Mouse (Mus musculus) erythroblast, adult 5-6 weeks (primary cell): ENCODE results near the gene A1bg. TPM values are rescaled to one million over a fixed set of nuclear protein-coding genes. Genes with fewer than 3 reads are reported as not detected.

Source experiments
- ATAC-seq: replicated peaks from 2 replicates; pipeline ENCODE4 v1.8.0; 2016; ENCODE audit warnings: moderate number of reproducible peaks, mild to moderate bottlenecking, moderate TSS enrichment, inconsistent platforms; ENCODE audit not compliant: poor library complexity, low FRiP score, severe bottlenecking
- total RNA-seq, 2 experiments: library from RNA; stranded (forward) in 1 of 2; stranded (reverse) in 1 of 2; fragments of 150-400 nt in 1 of 2; fragments of 200-764, 138-1000 nt in 1 of 2; gene quantifications; 2 replicates each; pipeline versions ENCODE4 v1.2.3 to v1.2.4; 2015 to 2017; ENCODE audit warnings: low replicate concordance in 2 of 2

The A1bg gene
- total RNA-seq (2015; ENCODE audit: low replicate concordance) (not detected in 2 replicates), total RNA-seq (2017; ENCODE audit: low replicate concordance) (not detected in 2 replicates)

DNA sequence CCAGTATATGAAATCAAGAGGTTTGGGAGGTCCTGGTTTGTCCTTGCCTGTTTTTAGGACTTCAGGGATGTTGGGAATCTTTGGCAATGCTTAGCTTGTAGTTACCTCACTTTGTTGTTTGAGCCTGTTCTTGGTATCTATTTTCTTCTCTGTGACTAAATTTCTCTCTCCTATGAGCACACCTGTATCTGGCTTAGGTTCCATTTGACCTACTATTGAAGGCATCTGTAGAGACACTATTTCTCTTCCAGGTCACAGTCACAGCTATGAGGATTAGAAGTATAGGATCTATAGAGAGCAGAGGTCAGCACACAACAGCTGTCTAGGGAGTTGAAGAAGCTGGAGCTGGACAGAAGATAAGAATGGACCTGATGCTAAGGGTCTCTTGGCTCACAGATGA lies at the start of gene A1bg:
Gene A1bg, minus strand, starts transcription at position 101 of the 400 bp plus-strand sequence.
- ATAC-seq, result no peak

DNA sequence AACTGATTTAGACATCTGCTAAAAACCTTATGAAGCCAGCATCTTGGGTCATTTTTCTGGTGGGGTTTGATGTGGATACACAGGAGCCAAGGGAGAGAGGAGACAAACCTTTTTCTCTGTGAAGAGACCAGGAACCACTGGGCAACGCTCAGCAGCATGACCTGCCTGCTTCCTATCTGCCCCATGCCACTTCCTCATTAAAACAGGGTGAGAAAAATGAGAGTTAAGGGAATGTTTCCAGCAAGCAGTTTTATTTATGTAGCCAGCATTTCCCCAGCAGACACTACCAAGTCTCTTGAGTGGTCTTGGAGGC lies 45.7 kb upstream of the A1bg start:
- ATAC-seq, result no peak

DNA sequence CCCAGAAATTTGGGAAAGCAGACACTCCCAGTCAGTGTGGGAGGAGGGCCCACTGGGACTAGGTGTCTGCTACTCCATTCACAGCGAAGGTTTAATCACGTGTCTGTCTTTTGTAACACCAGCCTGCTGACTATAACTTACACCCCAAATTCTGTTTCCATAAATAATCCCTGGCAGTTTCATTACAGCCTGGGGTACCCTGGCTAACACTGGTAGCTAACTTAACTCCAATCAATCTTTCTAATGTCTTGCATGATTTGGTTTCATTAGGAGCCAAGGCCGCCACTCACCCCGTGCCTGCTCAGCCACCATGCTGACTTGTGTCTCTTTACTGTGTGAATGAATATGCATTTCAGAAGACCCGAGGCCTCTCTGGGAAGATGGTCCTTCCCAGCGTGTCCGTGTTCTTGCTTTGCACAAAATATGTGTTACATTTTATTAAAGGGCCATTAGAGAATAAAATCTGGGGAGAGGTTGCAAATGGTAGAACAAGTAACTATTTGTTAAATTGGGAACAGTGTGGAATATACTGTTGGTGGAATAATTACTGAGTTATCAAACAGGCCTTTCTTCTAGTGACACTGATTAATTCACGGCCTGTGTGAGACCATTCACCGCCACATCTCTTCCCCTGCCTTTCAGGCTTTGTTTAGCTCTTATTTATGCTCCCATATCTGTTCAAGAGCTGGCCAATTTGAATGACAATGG lies 45.2 kb upstream of the A1bg start:
- no peak for ATAC-seq

DNA sequence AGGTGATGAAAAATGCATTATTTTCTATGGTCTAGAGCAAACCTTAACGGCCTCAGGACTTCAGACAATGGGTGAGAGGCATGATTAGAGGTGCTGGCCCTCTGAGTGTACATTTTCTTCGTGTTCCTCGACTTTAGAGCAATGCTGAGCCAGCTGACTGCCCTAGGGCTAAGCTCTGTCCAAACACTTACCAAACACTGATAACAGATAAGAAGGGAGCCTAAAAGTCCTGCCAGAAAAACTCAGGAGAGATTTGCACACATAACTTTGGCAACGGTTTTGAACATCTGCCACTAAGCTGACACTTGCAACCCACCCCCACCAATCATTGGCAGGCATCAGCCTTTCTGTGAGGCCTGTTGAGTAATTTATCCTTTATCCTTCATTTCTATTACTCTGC lies 2.9 kb upstream of the A1bg start:
- ATAC-seq, result no peak

DNA sequence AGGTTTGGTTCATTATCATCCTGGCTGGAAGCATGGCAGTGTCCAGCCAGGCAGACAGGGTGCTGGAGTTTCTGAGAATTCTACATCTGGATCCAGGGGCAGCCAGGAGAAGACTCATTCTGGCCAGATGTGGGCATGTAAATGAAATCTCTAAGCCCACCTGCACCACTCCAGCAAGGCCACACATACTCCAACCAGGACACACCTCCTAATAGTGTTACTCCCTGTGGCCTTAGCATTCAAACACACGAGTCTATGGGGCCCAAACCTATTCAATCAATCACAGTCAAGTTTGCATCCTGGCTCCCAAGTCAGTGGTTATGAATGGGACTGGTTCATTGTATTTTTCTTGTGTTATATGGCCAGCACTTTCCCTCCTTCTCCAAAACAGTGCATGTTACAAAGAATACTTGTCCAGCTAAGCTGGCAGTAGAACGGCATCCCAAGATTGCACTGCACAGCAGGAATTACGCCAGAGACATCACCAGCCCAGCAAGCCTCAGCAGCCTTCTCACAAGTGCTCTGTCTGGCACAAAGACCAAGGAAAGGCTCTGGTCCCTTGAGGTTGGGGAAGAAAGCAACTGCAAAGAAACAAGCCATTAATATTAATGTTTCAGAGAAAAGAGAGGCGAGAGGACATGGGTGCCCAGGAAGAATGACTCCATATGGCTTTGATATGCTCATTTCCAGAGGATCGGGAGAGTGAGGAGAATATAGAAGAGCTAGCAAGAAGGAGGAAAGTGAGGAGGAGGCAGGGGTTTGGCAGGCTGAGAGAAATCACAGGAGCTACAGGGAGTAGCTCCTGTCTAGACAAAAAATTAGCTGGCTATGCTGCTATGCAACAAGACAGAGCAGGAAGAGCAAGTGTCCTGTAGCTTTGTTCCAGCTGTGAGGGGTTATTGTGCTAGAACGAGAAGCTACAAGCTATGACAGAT lies 18.8 kb downstream of the A1bg start:
- ATAC-seq, result no peak

DNA sequence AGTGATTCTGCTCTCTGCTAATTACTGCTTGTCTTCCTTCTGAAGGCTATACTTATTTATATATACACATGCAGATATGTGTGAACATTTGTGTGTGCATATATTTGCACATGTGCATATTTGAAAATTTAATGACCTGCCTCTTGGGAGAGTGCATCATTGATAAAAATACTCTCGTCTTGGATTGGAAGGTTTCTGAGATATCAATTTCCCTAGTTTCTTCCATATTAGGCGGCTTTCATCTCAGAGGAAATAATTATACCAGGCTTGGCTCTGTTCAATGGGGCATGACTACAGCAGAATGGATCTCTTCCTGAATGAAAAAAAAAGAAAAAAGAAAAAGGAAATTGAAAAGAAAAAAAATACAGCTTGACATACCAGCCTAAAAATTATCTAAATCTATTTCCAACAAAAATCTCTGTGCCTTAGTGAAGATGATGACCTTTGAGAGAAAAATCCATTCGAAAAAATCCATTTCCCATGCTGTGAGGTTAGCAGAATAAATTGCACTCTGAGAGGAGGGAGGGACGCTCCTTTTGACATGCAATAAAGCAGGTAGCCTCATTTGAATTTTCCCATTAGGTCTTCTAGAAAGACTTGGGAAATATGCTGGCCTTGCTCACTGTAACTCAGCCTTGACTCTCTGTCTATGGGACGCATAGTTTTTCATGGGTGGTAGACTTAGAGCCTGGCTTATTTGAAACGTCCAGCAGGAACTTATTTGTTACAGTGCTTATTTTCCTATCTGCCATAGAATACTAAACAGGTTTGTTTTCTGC lies 24.4 kb downstream of the A1bg start:
- ATAC-seq, result no peak

DNA sequence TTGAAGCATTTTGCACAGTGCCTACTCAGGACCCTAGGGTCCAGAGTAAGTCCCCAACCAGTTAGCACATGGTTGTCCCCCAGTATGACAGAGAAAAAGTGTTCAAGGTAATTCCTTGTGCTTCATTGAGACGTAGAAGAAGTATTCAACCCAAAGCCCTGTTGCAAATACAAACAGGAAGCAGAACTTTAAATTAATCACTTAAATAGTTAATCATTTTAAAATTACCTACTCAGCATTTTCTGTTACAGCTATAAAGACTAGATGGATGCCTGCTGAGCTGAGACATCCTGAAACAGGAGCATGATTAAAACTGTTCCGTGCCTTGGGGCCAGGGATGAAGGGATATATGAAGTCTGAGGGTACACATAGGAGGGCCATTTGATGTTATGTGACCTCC lies 26.8 kb downstream of the A1bg start:
- ATAC-seq, result no peak

DNA sequence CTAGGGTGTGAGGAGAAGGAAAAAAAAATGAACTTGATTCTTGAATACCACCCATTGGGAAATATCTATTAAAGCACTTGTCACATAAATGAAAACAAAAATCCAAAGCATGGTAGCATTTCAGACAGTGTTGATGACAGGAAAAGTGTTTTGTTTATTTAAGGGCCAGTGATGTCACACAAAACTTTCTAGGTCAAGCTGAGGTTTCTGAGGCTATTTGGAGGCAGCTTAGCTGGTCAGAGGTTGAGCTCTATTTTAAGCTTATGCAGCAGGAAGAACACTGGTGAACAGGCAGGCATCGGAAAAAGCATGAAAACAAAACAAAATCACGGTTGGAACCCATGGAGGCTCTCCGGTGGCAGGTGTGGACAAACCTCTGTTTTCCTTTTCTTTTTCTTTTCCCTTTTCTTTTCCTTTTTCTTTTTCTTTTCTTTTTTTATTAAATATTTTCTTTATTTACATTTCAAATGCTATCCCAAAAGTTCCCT lies 29.8 kb downstream of the A1bg start:
- ATAC-seq, result no peak

DNA sequence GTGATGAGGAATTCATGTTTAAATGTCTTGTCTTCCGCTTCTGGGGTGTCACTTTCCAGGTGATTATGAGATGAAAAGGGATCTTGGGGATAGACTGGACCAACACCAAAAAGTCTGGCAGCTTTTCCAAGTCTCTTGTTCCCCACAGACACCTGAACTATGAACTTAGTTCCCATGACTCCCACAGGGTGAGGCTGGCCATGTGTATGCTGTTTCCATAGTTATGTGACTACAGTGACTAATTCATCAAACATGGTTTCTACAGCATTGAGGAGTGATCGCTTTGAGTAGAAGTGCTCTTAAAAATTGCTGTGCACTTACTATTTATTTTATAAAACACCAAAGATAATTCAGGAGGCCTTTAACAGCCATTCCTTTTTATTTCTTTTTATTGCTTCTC lies 34.1 kb downstream of the A1bg start:
- no peak for ATAC-seq

DNA sequence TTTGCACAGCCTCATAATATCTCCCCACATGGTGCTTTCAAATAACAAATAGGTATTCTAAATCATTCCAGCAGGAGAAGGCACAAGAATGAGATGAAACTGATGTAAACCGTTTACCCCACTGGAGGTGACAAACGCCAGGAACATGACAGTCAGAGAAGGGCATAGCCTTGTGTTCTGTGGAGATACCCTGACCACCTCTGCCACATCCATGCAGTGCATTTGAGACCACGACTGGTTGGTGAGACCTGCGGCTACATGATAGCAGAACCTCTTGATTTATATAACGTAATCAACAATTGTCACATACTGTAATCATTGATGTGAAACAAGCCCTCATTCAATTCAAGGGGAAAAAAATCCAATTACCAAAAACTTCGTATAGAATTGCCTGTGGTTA lies 47.1 kb downstream of the A1bg start:
- ATAC-seq, result no peak

DNA sequence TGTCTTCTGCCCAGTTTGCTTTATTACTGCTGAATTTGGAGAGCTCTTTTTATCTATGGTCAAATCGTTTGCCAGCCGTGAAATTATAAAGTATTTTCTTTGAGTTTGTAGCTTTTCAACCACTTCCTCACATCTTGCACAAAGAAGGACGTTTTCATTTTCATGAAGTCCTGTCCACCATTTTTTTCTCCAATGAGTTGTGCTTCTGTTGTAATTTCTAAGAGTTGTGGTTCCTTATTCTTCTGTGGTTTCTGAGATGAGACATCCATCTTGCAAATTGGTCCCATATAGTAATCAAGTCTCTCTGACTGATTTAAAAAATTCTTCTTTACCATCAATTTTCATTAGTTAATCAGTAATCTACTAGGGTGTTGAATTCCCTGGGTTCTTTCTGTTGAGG lies 60.4 kb downstream of the A1bg start:
- no peak for ATAC-seq

DNA sequence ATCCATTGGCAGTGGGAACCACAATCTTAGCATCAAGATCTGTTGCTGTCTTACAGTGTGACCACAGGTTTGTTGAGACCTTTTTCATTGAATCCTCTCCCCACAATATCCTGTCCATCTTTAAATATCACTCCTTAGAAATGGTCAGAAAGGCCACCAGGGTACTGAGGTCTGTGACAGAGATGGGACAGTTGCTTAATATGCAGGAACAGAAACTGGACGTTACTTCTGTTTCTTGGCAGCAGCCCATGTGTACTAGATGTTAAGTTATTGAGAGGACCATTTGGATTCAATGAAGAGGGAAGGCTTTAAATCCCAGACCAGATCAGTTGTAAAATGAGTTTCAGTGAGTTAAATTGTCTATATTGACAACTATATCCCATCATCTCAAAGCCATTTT lies 67.7 kb downstream of the A1bg start:
- ATAC-seq, result no peak

DNA sequence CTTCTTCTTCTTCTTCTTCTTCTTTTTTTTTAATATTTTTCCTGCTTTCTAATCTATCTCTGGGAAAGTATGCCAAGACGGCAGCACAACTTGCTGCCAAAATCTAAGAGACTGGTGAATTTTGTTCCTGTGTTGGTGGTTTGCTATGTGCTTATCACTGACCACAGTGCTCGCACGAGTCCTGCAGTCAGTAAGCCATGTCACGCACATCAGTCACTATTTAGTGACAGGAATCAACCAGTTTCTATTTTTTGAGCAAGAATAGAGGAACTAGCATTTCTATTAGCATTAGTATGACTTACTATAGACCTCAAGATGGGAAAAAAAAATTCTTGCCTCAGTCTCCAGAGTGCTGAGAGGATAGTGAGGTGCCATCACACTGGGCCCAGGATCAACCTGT lies 68.7 kb downstream of the A1bg start:
- no peak for ATAC-seq

DNA sequence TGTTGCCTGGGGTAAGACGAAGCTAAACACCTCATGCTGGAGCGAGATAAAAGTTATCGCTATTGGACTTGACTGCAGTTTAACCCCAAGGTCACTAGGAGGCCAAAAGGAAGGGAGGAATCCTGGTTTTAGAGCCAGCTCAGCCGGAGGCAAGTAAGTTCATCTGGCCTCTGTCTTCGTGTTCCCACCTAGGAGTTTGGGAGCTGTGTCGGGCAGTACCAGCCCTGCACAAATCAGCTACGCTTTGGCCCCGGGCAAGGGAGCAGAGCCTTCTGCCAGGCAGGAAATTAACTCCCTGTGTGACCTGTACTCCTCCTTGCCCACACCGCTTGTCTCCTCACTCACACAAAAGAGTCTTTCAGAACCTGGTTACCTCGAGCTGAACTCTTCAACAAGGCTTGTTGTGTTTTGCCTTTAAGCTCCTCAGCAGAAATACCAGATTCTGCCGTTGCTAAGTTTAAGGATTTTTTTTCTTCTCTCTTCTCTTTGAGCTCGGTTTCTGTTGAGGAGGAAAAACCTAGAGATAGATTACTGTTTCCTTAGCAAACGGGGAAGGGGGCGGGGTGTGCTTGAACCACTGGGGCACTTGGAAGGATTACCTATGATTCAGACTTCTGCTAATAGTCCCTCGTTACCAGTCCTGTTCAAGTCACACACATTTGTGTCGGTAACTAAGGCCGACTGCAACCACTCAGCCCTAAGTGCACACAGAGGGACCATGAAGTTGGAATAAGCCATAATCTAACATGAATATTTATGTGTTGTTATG lies 69.4 kb downstream of the A1bg start, which contains the start of gene Fam84b:
Gene Fam84b, minus strand, starts transcription at position 548 of the 769 bp plus-strand sequence.
- ATAC-seq, result peak; percentile 85

DNA sequence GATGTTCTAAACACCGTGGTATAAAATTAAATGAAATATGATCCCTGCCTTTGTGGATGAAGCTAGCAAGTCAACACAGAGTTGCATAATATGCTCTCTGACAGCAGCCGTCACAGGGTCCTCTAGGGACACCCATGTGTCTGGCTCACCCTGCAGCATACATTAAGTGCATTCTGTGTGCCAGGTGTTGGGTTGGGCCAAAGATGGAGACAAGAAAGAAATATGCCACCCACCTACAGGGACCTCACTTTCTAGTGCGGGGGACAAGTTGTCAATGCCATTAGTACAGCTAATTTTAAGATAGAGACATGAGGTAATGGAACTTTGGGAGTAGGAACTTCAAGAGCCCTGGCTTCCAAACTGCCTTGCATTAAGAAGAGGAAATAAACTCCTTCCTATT lies 74.2 kb downstream of the A1bg start:
- no peak for ATAC-seq

Other genes with a start within 250 kb of the A1bg start
- gene Fam84b, start 69.2 kb downstream of the A1bg start, total RNA-seq (2015; ENCODE audit: low replicate concordance), result 1.3 and 1.5 TPM in 2 replicates
- 1.1 TPM in 2 replicates for gene Fam84b, start 69.2 kb downstream of the A1bg start, total RNA-seq (2017; ENCODE audit: low replicate concordance)